Mouse (Mus musculus): Measurements from ENCODE around the gene Litaf.

DNA sequence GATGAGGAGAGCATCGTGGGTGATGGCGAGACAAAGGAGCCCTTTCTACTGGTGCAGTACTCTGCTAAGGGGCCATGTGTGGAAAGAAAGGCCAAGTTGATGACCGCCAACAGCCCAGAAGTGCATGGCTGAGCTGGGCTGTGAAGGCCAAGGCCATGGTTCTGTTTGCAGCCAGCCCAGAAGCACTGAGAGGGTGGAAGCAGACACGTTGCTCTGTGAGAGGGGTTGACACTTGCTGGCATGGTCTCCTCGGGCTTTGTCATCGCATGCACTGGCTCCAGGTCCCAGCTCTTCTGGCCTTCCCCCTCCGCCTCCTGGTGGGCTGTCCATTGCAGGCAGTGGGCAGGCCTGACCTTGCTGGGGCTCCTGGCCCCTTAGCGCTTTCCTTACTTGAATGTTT is 6.5 kb upstream of the Litaf start:
- no peak for TF ChIP-seq CTCF (conservative IDR thresholded peaks at IDR 0.05 in 1 of 2, IDR thresholded peaks at IDR 0.05 in 1 of 2; ENCODE audit: low read depth in 2 of 2, low read length in 2 of 2)
- TF ChIP-seq ELF1 (IDR thresholded peaks at IDR 0.05; ENCODE audit: low read depth, low read length) = no peak
- no peak for TF ChIP-seq MAFK (IDR thresholded peaks at IDR 0.05; ENCODE audit: insufficient replicate concordance, low read length)
- no peak for TF ChIP-seq POLR2A (IDR thresholded peaks at IDR 0.05; ENCODE audit: low read depth, low read length)
- no peak for TF ChIP-seq MXI1 (IDR thresholded peaks at IDR 0.05; ENCODE audit: low read depth, low read length)
- no peak for TF ChIP-seq JUND (conservative IDR thresholded peaks at IDR 0.05; ENCODE audit: low read depth, low read length)
- no peak for TF ChIP-seq MEF2A (IDR thresholded peaks at IDR 0.05; ENCODE audit: borderline replicate concordance, low read depth, low read length)
- TF ChIP-seq MAX (IDR thresholded peaks at IDR 0.05; ENCODE audit: low read length) = no peak
- no peak for TF ChIP-seq EP300 (IDR thresholded peaks at IDR 0.05; ENCODE audit: low read length)
- no peak for TF ChIP-seq CHD2 (IDR thresholded peaks at IDR 0.05; ENCODE audit: low read length)
- no peak for TF ChIP-seq E2F4 (IDR thresholded peaks at IDR 0.05; ENCODE audit: insufficient replicate concordance, low read depth, low read length)
- no peak for TF ChIP-seq GABPA (IDR thresholded peaks at IDR 0.05; ENCODE audit: insufficient replicate concordance, low read depth, low read length)
